Mouse (Mus musculus): ENCODE measurements around the gene Olfr745. TPM values are rescaled to one million over a fixed set of nuclear protein-coding genes. Genes with fewer than 3 reads are reported as not detected.

Olfr745 gene
- not detected in 2 replicates for polyA plus RNA-seq (2012; rRNA removed; ENCODE audit: low replicate concordance)

GRCm38 (mm10) chr14:50639088-50639487, at the start of gene Olfr745:
Gene Olfr745, plus strand, starts transcription at chr14:50639388.

GRCm38 (mm10) chr14:50614579-50614978, 24.6 kb upstream of the Olfr745 start, which contains the start of gene Olfr744:
Gene Olfr744, plus strand, starts transcription at chr14:50614879.

GRCm38 (mm10) chr14:50646783-50647182, 7.6 kb downstream of the Olfr745 start, which contains the start of gene Olfr746:
Gene Olfr746, plus strand, starts transcription at chr14:50647083.

GRCm38 (mm10) chr14:50693106-50693505, 53.9 kb downstream of the Olfr745 start, which contains the start of gene Olfr747:
Gene Olfr747, minus strand, starts transcription at chr14:50693206.

Other genes starting within 250 kb of the Olfr745 start
- gene Olfr738, start 231.8 kb upstream of the Olfr745 start, polyA plus RNA-seq (2012; rRNA removed; ENCODE audit: low replicate concordance): not detected in 2 replicates
- gene Olfr739, start 220.8 kb upstream of the Olfr745 start, polyA plus RNA-seq (2012; rRNA removed; ENCODE audit: low replicate concordance): not detected in 2 replicates
- not detected in 2 replicates for gene Olfr740, start 193.8 kb upstream of the Olfr745 start, polyA plus RNA-seq (2012; rRNA removed; ENCODE audit: low replicate concordance)
- not detected in 2 replicates for gene Olfr741, start 166.7 kb upstream of the Olfr745 start, polyA plus RNA-seq (2012; rRNA removed; ENCODE audit: low replicate concordance)
- gene Olfr742, start 135.8 kb upstream of the Olfr745 start, polyA plus RNA-seq (2012; rRNA removed; ENCODE audit: low replicate concordance): not detected in 2 replicates
- gene Olfr743, start 117.5 kb upstream of the Olfr745 start, polyA plus RNA-seq (2012; rRNA removed; ENCODE audit: low replicate concordance): not detected in 2 replicates
- gene Olfr744, start 24.5 kb upstream of the Olfr745 start, polyA plus RNA-seq (2012; rRNA removed; ENCODE audit: low replicate concordance): not detected in 2 replicates
- gene Olfr746, start 7.7 kb downstream of the Olfr745 start, polyA plus RNA-seq (2012; rRNA removed; ENCODE audit: low replicate concordance): not detected in 2 replicates
- gene Olfr747, start 53.8 kb downstream of the Olfr745 start, polyA plus RNA-seq (2012; rRNA removed; ENCODE audit: low replicate concordance): not detected in 2 replicates
- not detected in 2 replicates for gene Olfr748, start 68.0 kb downstream of the Olfr745 start, polyA plus RNA-seq (2012; rRNA removed; ENCODE audit: low replicate concordance)
- gene Olfr749, start 105.7 kb downstream of the Olfr745 start, polyA plus RNA-seq (2012; rRNA removed; ENCODE audit: low replicate concordance): not detected in 2 replicates
- 22.2 and 29.4 TPM in 2 replicates for gene Ttc5, start 146.1 kb downstream of the Olfr745 start, polyA plus RNA-seq (2012; rRNA removed; ENCODE audit: low replicate concordance)
- not detected in 2 replicates for gene Ccnb1ip1, start 168.3 kb downstream of the Olfr745 start, polyA plus RNA-seq (2012; rRNA removed; ENCODE audit: low replicate concordance)
- gene Parp2, start 168.5 kb downstream of the Olfr745 start, polyA plus RNA-seq (2012; rRNA removed; ENCODE audit: low replicate concordance): 13.0 and 34.5 TPM in 2 replicates
- 42.0 and 46.3 TPM in 2 replicates for gene Tep1, start 231.2 kb downstream of the Olfr745 start, polyA plus RNA-seq (2012; rRNA removed; ENCODE audit: low replicate concordance)